Mouse (Mus musculus) cerebellum, postnatal 4 days (tissue): ENCODE results near the gene Gm10057.
"Not testable (repeated sequence)": the region's sequence is repeated elsewhere in the genome, so short reads cannot be mapped to it uniquely, and the experiment has no call there.

ENCODE experiments used
- DNase-seq, 2 experiments: peaks; one replicate each; pipeline ENCODE4 v3.0.0; 2022; ENCODE audit warnings: low spot score in 2 of 2, mixed read lengths in 1 of 2

The Gm10057 gene

GRCm38 (mm10) chrX:154054939-154055338 is at the start of gene Gm10057:
Gene Gm10057 (minus strand): TSS chrX:154055039.
- DNase-seq: not testable (repeated sequence)

GRCm38 (mm10) chrX:154033727-154034126 is 21.1 kb downstream of the Gm10057 start, which contains the start of gene 4921511M17Rik:
Gene 4921511M17Rik (minus strand): TSS chrX:154033827.
- DNase-seq: not testable (repeated sequence)

DNA sequence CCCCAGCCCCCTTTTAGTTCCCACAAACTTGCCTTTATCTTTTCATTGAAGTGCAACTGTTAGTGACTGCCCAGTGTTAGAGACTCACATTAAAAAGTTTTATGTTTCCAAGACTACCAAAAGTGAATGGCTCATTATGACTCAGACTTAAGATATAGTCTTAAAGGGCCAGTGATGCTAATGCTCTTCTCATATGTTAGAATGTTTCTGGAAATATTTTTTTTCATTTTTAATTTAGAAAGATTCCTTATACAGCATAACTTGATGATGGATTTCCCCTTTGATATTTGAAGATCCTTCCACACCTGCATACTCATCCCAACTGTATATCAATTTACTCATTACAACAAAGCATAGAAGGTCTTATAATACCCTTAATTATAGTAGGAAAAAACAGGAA is 42.3 kb downstream of the Gm10057 start, which contains the start of gene Samt1:
Samt1 (minus strand) TSS at position 101 of the 400 bp plus-strand sequence.
- not testable (repeated sequence) for DNase-seq
